Mouse (Mus musculus) heart, postnatal 0 days (tissue): Measurements from ENCODE around the gene Poc1b.

Experiments
- CTCF ChIP-seq: IDR thresholded peaks from 2 replicates; pipeline ENCODE4 v1.5.1; 2016; ENCODE audit warnings: antibody characterized with exemption, control low read depth, low read depth
- EP300 ChIP-seq: IDR thresholded peaks from 2 replicates; pipeline ENCODE4 v1.6.1; 2016; ENCODE audit warnings: antibody characterized with exemption, low read depth

GRCm38 (mm10) chr10:99204553-99204952, 97.7 kb downstream of the Poc1b start:
- TF ChIP-seq EP300, result no peak
- no peak for TF ChIP-seq CTCF
